Comparison of ENCODE assay signal across 7 mouse cellular contexts in the genomic region with DNA sequence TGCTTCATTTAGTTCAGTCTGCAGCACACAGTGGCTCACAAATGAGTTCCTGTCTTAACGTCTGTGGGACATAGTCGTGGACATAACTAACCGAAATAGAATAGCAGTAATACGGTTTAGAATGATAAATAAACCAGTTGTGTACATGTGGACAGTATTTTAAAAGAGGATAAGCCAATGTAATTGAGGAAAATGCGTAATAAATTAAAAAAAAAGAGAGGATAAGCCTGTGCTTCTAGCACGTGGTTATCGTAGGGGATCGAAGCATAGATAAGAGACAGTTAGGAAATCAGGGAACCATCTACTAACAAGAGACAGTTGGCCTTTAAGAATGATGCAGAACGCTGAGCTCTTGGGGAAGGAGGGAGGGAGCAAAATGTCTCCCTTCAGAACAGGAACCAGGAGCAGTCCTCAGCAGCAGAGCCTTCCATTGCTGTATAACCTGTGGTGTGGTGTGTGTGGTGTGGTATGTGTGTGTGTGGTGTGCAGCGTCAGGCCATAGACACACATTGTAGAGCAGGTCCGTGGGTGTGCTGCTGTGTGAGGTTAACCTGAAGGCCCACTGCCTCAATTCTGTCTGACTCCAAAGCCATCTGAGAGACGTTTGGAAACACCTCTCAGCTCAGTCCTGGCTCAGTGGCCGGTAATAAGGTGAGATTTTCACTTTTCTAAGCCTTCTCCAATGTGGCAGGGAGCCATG. TPM values are rescaled to one million over a fixed set of nuclear protein-coding genes. Genes with fewer than 3 reads are reported as not detected.
DNase-seq lines count a peak whose midpoint lies in the region; ATAC-seq lines count a peak whose summit lies in the region.

No protein-coding gene starts in this region.

- H3K27me3 ChIP-seq in neural tube, embryonic 11.5 days (ENCODE audit: control insufficient read depth, insufficient read depth, low read length) = no peaks in the 10 kb centered on the region
- no peaks in the 10 kb centered on the region for H3K27me3 ChIP-seq in forebrain, embryonic 16.5 days (replicated peaks; ENCODE audit: control insufficient read depth, insufficient read depth, low read length)
- H3K27me3 ChIP-seq in liver, embryonic 15.5 days = no peaks in the 10 kb centered on the region

- peaks cover 19% of the 10 kb centered on the region; the same call in 1 of the 2 replicates for H3K4me1 ChIP-seq in neural tube, embryonic 11.5 days (ENCODE audit: control insufficient read depth, insufficient read depth, low read length)
- H3K4me1 ChIP-seq in forebrain, embryonic 16.5 days (replicated peaks; ENCODE audit: control insufficient read depth, insufficient read depth, low read length) = peaks cover 63% of the 10 kb centered on the region
- H3K4me1 ChIP-seq in liver, embryonic 15.5 days (replicated peaks) = peaks cover 35% of the 10 kb centered on the region

- no peak overlapping the region for H3K4me3 ChIP-seq in neural tube, embryonic 11.5 days (ENCODE audit: low read depth, low read length)
- no peak overlapping the region for H3K4me3 ChIP-seq in forebrain, embryonic 16.5 days (replicated peaks; ENCODE audit: low read length)
- H3K4me3 ChIP-seq in liver, embryonic 15.5 days (replicated peaks) = no peak overlapping the region

- H3K27ac ChIP-seq in neural tube, embryonic 11.5 days (ENCODE audit: low read depth, low read length) = no peak overlapping the region
- peak overlapping the region; percentile 41; the same call in 1 of the 2 replicates for H3K27ac ChIP-seq in forebrain, embryonic 16.5 days (ENCODE audit: low read length)
- peak overlapping the region; percentile 77 for H3K27ac ChIP-seq in liver, embryonic 15.5 days (replicated peaks)

- H3K36me3 ChIP-seq in neural tube, embryonic 11.5 days (ENCODE audit: control insufficient read depth, insufficient read depth, low read length) = no peaks in the 10 kb centered on the region
- no peaks in the 10 kb centered on the region for H3K36me3 ChIP-seq in forebrain, embryonic 16.5 days (ENCODE audit: control insufficient read depth, insufficient read depth)
- 0 out of 2 replicates have a peak, but pooled peaks cover 3% of the 10 kb centered on the region for H3K36me3 ChIP-seq in liver, embryonic 15.5 days (replicated peaks)

- H3K9ac ChIP-seq in neural tube, embryonic 11.5 days (ENCODE audit: low read length) = peak overlapping the region; percentile 12; the same call in 1 of the 2 replicates
- H3K9ac ChIP-seq in forebrain, embryonic 16.5 days (replicated peaks; ENCODE audit: low read depth, low read length) = no peak overlapping the region
- H3K9ac ChIP-seq in liver, embryonic 15.5 days = no peak overlapping the region

- DNase-seq in neural tube, embryonic 11.5 days (ENCODE audit: low spot score) = no peak
- DNase-seq in neural tube, embryonic 10.5 days (ENCODE audit: extremely low spot score, low spot score) = no peak
- no peak for DNase-seq in adrenal gland, postnatal 10 days
- DNase-seq in adrenal gland, postnatal 14 days = no peak
- no peak for DNase-seq in embryo, embryonic 10 days (ENCODE audit: low spot score)

- WGBS in neural tube, embryonic 11.5 days = 59% methylated on average over 13 of the region's 13 CpGs
- WGBS in forebrain, embryonic 16.5 days = 54% methylated on average over 13 of the region's 13 CpGs
- 19% methylated on average over 13 of the region's 13 CpGs for WGBS in liver, embryonic 15.5 days (ENCODE audit: insufficient replicate concordance)

- no peak for ATAC-seq in neural tube, embryonic 11.5 days (ENCODE audit: insufficient read depth, low FRiP score, low TSS enrichment)
- ATAC-seq in forebrain, embryonic 16.5 days = no peak
- ATAC-seq in liver, embryonic 15.5 days (ENCODE audit: insufficient read depth) = no peak

- H3K9me3 ChIP-seq in neural tube, embryonic 11.5 days (ENCODE audit: control insufficient read depth, low read length) = no peaks in the 10 kb centered on the region
- H3K9me3 ChIP-seq in forebrain, embryonic 16.5 days (ENCODE audit: control insufficient read depth, low read length) = no peaks in the 10 kb centered on the region
- no peaks in the 10 kb centered on the region for H3K9me3 ChIP-seq in liver, embryonic 15.5 days (replicated peaks)

- no peak overlapping the region for H3K4me2 ChIP-seq in neural tube, embryonic 11.5 days (ENCODE audit: low read depth)
- H3K4me2 ChIP-seq in forebrain, embryonic 16.5 days (ENCODE audit: low read length) = no peak overlapping the region
- peak overlapping the region; percentile 11; the same call in 1 of the 2 replicates for H3K4me2 ChIP-seq in liver, embryonic 15.5 days

RNA-seq across cellular contexts. Expression of gene C1qtnf9, which starts 31.9 kb away (rescaled TPM):
- polyA plus RNA-seq in neural tube, embryonic 11.5 days (2014; fragmentation: Nextera tagmentation; extraction: Ambion mirVana) = not detected in 2 replicates
- polyA plus RNA-seq in forebrain, embryonic 16.5 days (2015; fragmentation: Nextera tagmentation; extraction: Ambion mirVana) = 0.21 TPM in 1 of 2 replicates, not detected in the other
- polyA plus RNA-seq in liver, embryonic 15.5 days (2015; fragmentation: Nextera tagmentation; extraction: Ambion mirVana) = 0.17 and 0.23 TPM in 2 replicates
- total RNA-seq in adrenal gland, postnatal 10 days (2021) = 10 to 100 TPM; 17.0 to 18.9 TPM
- total RNA-seq in adrenal gland, postnatal 14 days (2021) = 18.4 and 25.7 TPM in 2 replicates

RNA-seq across cellular contexts. Expression of gene Mipep, which starts 48.4 kb away (rescaled TPM):
- polyA plus RNA-seq in neural tube, embryonic 11.5 days (2014; fragmentation: Nextera tagmentation; extraction: Ambion mirVana) = 22.0 and 25.9 TPM in 2 replicates
- polyA plus RNA-seq in forebrain, embryonic 16.5 days (2015; fragmentation: Nextera tagmentation; extraction: Ambion mirVana) = 20.5 and 25.4 TPM in 2 replicates
- 10.2 and 10.7 TPM in 2 replicates for polyA plus RNA-seq in liver, embryonic 15.5 days (2015; fragmentation: Nextera tagmentation; extraction: Ambion mirVana)
- total RNA-seq in adrenal gland, postnatal 10 days (2021) = 10 to 100 TPM; 52.9 to 57.9 TPM
- total RNA-seq in adrenal gland, postnatal 14 days (2021) = 53.8 and 54.1 TPM in 2 replicates
